Mouse (Mus musculus) hindbrain, embryonic 15.5 days (tissue): ENCODE data around the gene Wdr95. TPM values are rescaled to one million over a fixed set of nuclear protein-coding genes. Genes with fewer than 3 reads are reported as not detected.
A peak's percentile ranks its signal among the peaks of the same experiment; 100 is the strongest.

Experiments used
- ATAC-seq: fragments of 200-750 bp; cut with Nextera tagmentation; 2 replicates; pipeline ENCODE4 v1.8.0; 2017; ENCODE audit warnings: low read depth, moderate number of reproducible peaks, moderate TSS enrichment; ENCODE audit not compliant: low FRiP score
- H3K27ac ChIP-seq: fragments of 300-500 bp; sonication (generic); replicated peaks from 2 replicates; pipeline ENCODE4 v1.5.1; 2015; ENCODE audit warnings: mild to moderate bottlenecking, inconsistent platforms
- H3K27me3 ChIP-seq: fragments of 300-500 bp; sonication (generic); 2 replicates; pipeline ENCODE4 v1.6.1; 2015; ENCODE audit warnings: control low read depth, inconsistent platforms
- H3K36me3 ChIP-seq: fragments of 300-500 bp; sonication (generic); 2 replicates; pipeline ENCODE4 v1.6.1; 2015; ENCODE audit warnings: control low read depth, inconsistent platforms
- H3K4me1 ChIP-seq: fragments of 300-500 bp; sonication (generic); replicated peaks from 2 replicates; pipeline ENCODE4 v1.6.1; 2015; ENCODE audit warnings: control low read depth, inconsistent platforms
- H3K4me2 ChIP-seq: fragments of 300-500 bp; sonication (generic); 2 replicates; pipeline ENCODE4 v1.6.1; 2015; ENCODE audit warnings: moderate library complexity, mild to moderate bottlenecking, inconsistent platforms
- H3K4me3 ChIP-seq: fragments of 300-500 bp; sonication (generic); 2 replicates; pipeline ENCODE4 v1.5.1; 2015; ENCODE audit warnings: mild to moderate bottlenecking, inconsistent platforms
- H3K9ac ChIP-seq: fragments of 300-500 bp; sonication (generic); 2 replicates; pipeline ENCODE4 v1.6.1; 2015; ENCODE audit warnings: inconsistent platforms
- H3K9me3 ChIP-seq: fragments of 300-500 bp; sonication (generic); 2 replicates; pipeline ENCODE4 v1.6.1; 2016; ENCODE audit warnings: control low read depth, inconsistent platforms
- WGBS: fragments of 180-500 bp; shearing (Covaris S2); methylation state at CpG from one replicate; pipeline ENCODE4 v1.1.7; 2015; 5-methylcytosine and 5-hydroxymethylcytosine counted together
- polyA plus RNA-seq: library from polyadenylated mRNA; unstranded; fragments of >200 nt; fragmentation: Nextera tagmentation; extraction: Ambion mirVana; gene quantifications from 2 replicates; pipeline ENCODE4 v1.2.1, GENCODE M21; 2015

The Wdr95 gene
- polyA plus RNA-seq, 1 experiment from 2014 or later = 0.13 TPM

DNA sequence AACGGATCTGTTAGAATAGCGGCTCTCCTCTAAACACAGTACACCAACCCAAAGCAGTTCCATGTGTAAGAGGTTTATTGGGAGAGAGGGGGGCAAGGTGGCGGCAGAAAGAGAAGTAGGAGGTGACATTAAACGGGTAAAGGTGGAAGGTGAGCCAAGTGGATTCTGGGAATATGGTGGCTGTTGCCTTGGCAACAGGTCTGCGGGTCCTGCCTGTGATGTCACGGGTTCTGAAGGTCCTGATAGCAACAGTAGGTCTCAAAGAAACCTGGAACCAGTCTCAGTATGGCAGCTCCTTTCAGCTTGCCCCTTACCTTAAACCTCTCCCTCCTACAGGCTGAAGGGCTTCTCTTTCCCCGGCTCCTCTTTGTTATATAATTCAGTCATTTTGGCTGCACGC, 25.9 kb downstream of the Wdr95 start:
- no peaks in the 10 kb centered on the region for H3K4me1 ChIP-seq
- no peak overlapping the region for H3K4me2 ChIP-seq
- no peaks in the 10 kb centered on the region for H3K27me3 ChIP-seq
- no peaks in the 10 kb centered on the region for H3K9me3 ChIP-seq
- no peak overlapping the region for H3K27ac ChIP-seq
- H3K9ac ChIP-seq = no peak overlapping the region
- ATAC-seq = no peak
- 92% methylated on average over 8 of the region's 8 CpGs for WGBS
- no peaks in the 10 kb centered on the region for H3K36me3 ChIP-seq
- H3K4me3 ChIP-seq = no peak overlapping the region

DNA sequence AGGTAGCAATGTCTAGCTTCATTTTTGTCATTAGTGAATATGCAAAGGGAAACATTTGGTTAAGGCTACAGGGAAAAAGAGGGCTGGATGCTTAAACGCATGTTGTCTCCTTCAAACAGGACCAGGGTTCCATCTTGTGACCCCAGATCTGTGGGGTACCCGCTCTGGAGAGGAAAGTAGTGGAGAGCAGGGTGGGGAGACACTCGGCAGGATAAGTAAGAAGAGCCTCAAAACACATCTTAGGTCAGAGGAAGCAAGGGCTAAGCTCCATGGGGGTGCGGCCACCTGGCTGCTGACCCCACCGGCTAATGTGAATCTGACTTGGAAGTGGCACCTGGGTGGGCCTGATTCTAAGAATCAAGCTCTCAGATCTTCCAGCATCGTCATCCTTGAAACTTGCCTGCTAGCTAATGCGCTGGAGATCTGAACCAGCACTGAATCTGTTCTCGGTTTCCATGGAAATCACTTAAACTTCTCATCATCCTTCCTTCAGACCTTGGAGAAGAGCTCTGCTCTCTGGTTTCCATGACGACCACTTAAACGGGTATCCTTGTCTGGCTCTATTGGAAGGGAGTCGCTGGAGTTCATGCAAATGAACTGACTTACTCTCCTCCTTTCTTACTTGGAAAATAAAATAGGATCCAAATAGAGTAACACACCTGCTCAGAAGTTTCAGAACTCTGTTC, 32.6 kb downstream of the Wdr95 start:
- ATAC-seq = peak; percentile 89
- H3K27me3 ChIP-seq = no peaks in the 10 kb centered on the region
- WGBS = 31% methylated on average over 11 of the region's 11 CpGs
- H3K27ac ChIP-seq = peak overlapping the region; percentile 78
- peaks cover 33% of the 10 kb centered on the region for H3K4me1 ChIP-seq
- no peaks in the 10 kb centered on the region for H3K9me3 ChIP-seq
- no peak overlapping the region for H3K4me3 ChIP-seq
- H3K36me3 ChIP-seq = no peaks in the 10 kb centered on the region
- H3K4me2 ChIP-seq = 0 out of 2 replicates have a peak overlapping the region, but pooled peaks have one; percentile 19
- H3K9ac ChIP-seq = no peak overlapping the region

DNA sequence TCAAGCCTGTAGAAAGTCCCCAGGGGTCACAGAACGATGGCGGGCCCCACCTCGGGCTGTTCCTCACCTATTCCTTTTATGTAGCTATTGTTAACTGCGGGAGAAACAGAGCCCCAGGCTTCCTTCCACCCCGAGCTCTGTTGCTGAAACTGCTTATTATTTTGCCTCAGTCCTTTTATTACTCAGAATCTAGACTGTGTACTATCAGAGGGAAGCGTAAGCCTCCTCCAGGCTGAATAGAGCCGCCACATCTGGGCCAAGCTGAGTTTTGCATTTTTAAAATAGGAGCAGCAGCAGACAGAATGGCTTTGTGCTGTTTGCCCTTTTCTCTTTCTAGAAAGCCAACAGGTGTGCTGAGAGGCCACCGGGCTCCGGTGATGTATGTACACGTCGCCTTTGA, 37.5 kb downstream of the Wdr95 start:
- ATAC-seq = no peak
- H3K4me1 ChIP-seq = peaks cover 27% of the 10 kb centered on the region
- H3K9me3 ChIP-seq = no peaks in the 10 kb centered on the region
- H3K9ac ChIP-seq = no peak overlapping the region
- no peaks in the 10 kb centered on the region for H3K27me3 ChIP-seq
- H3K4me3 ChIP-seq = no peak overlapping the region
- no peak overlapping the region for H3K4me2 ChIP-seq
- no peaks in the 10 kb centered on the region for H3K36me3 ChIP-seq
- WGBS = 39% methylated on average over 11 of the region's 11 CpGs
- H3K27ac ChIP-seq = 0 out of 2 replicates have a peak overlapping the region, but pooled peaks have one; percentile 6

DNA sequence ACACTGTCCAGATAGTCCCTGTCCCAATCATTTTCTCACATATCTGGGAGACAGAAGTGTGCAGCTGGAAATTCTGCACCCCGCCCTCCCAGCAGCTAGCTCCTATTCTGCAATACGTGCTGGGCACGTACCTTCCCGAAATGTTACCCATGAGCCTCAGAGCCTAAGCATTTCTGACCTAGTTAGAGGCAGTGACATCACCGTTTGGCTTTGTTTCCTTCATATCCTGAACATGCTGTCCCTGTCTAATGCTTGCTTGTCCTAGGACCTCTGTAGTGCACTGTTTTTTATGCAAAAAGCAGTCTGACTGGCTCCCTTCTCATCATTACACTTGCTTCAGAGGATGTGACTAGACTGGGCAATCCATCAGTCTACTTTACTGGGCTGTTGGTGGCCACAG, 38.5 kb downstream of the Wdr95 start:
- no peaks in the 10 kb centered on the region for H3K27me3 ChIP-seq
- H3K9me3 ChIP-seq = no peaks in the 10 kb centered on the region
- no peak overlapping the region for H3K4me3 ChIP-seq
- no peak overlapping the region for H3K9ac ChIP-seq
- ATAC-seq = no peak
- no peak overlapping the region for H3K27ac ChIP-seq
- H3K36me3 ChIP-seq = no peaks in the 10 kb centered on the region
- H3K4me1 ChIP-seq = peaks cover 18% of the 10 kb centered on the region
- 77% methylated on average over 5 of the region's 5 CpGs for WGBS
- H3K4me2 ChIP-seq = no peak overlapping the region

DNA sequence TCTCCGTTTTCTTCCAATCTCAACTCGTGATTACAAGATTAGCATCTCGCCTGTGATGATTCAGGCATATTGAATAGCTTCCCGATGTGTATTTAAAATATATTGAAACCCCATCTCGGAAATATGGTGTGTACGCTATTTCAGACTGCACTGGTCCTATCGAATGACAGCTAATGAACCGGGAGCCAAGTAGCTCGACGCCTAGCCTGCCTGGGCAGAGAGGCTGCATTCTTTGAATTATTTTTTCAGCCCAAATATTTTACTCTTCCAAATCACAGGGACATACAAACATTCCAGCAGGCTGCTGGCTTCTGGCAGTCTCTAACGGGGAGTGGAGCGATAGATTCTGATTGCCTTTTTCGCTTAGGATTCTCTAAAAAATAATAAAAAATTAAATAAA, 40.5 kb downstream of the Wdr95 start:
- Histone ChIP-seq H3K4me3 (no peak overlapping the region), H3K27me3 (no peaks in the 10 kb centered on the region), H3K27ac (no peak overlapping the region), H3K4me2 (no peak overlapping the region), H3K9ac (no peak overlapping the region), H3K36me3 (no peaks in the 10 kb centered on the region), H3K9me3 (no peaks in the 10 kb centered on the region), H3K4me1 (peaks cover 14% of the 10 kb centered on the region)
- WGBS = 85% methylated on average over 13 of the region's 13 CpGs
- ATAC-seq = no peak

DNA sequence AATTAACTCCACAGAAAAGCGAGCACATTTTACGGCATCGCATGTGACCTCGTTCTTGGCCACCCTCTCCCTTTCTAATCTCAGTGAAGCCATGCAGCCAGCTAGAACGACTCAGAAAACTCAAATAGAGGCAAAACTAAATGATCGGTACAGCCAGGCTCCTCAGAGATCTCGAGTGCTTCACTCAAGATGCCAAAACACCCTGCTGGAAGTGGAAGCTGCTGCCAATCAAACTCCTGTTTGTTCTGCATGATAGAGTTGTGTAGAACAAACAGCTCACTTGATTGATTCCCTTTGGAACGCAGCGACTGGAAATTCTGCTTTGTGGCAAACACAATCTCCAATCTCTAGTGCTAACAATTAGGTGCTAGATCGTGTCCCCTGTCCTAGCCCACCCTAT, 48.5 kb downstream of the Wdr95 start:
- H3K4me2 ChIP-seq = no peak overlapping the region
- no peaks in the 10 kb centered on the region for H3K27me3 ChIP-seq
- ATAC-seq = no peak
- H3K9me3 ChIP-seq = no peaks in the 10 kb centered on the region
- peak overlapping the region; percentile 46; the same call in 1 of the 2 replicates for H3K27ac ChIP-seq
- WGBS = 45% methylated on average over 10 of the region's 10 CpGs
- no peak overlapping the region for H3K9ac ChIP-seq
- no peaks in the 10 kb centered on the region for H3K36me3 ChIP-seq
- peaks cover 12% of the 10 kb centered on the region for H3K4me1 ChIP-seq
- no peak overlapping the region for H3K4me3 ChIP-seq

DNA sequence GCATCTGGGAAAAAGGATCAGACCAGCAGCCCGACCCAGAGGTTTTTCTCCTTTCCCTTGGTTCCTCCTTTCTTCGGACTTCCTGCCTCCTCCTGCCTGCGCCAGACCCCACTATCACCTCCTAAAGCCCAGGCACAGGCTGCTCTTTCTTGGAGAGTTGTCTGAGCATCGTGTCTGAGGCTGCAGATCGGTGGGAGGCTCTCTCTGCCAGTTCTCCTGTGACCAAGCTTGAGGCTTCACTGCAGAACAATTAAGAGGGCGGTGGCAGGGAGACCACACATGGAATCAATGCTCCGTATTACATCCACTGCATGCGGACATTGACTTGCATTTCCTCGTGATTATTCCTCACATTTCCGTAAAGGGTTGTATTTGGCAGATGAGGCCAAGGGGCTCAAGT, 49.0 kb downstream of the Wdr95 start:
- Histone ChIP-seq H3K4me3 (no peak overlapping the region), H3K9me3 (no peaks in the 10 kb centered on the region), H3K9ac (no peak overlapping the region), H3K36me3 (no peaks in the 10 kb centered on the region), H3K4me1 (peaks cover 12% of the 10 kb centered on the region), H3K27me3 (no peaks in the 10 kb centered on the region), H3K4me2 (no peak overlapping the region), H3K27ac (peak overlapping the region; percentile 46; the same call in 1 of the 2 replicates)
- WGBS = 26% methylated on average over 10 of the region's 10 CpGs
- no peak; the same call in 1 of the 2 replicates for ATAC-seq

DNA sequence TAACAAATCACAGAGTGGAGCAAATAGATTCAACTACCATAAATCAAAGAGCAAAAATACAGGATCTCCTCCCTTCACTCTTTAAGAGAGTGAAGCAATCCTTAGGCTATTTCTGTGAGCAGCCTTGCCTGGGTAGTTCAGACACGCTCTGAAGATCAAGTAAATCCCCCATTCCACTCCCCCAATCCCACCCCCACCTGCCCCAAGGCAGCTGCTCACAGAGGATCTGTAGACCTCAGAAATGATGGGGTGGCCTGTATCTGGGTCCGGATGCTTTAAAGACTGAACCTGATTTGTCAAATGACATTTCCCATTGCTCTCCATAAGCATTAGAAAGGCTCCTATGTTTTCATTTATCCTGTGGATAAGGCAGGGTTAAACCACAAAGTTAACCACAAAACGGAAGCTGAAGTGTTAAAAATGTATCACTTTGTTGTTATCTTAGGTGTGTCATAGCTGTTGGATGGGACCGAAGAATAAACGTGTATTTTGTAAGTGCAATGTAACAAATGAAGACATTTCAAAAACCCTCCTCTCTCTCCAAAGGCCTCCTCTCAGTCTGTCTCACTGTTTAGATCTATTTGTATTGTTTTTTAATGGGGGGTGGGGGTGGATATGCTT, 54.3 kb downstream of the Wdr95 start:
- no peaks in the 10 kb centered on the region for H3K9me3 ChIP-seq
- 75% methylated on average over 5 of the region's 5 CpGs for WGBS
- H3K4me1 ChIP-seq = peaks cover 11% of the 10 kb centered on the region
- no peak overlapping the region for H3K27ac ChIP-seq
- no peaks in the 10 kb centered on the region for H3K36me3 ChIP-seq
- ATAC-seq = no peak
- H3K4me3 ChIP-seq = no peak overlapping the region
- no peak overlapping the region for H3K4me2 ChIP-seq
- no peak overlapping the region for H3K9ac ChIP-seq
- no peaks in the 10 kb centered on the region for H3K27me3 ChIP-seq

DNA sequence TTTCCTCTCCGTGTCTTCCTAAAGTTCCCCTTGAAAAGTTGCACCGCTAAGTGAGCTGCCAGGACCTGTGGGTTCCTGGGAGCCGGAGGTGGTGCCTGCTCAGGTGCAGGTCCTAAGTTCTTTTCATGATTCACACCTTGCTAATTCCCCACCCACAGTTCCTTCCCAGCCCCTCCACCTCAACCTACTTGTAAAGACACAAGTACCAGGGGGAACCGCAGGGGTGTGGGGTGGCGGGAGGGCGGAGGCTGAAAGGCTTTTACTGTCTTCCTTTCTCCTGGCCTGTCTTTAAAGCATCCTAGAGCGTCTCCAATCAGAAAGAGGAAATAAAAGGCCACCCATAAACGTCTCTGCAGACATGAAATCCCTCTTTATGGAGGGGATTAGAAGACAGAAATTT, 55.0 kb downstream of the Wdr95 start:
- H3K4me2 ChIP-seq = no peak overlapping the region
- ATAC-seq = no peak
- no peak overlapping the region for H3K4me3 ChIP-seq
- no peak overlapping the region for H3K9ac ChIP-seq
- H3K4me1 ChIP-seq = peaks cover 9% of the 10 kb centered on the region; the same call in 1 of the 2 replicates
- 37% methylated on average over 8 of the region's 8 CpGs for WGBS
- no peaks in the 10 kb centered on the region for H3K9me3 ChIP-seq
- no peaks in the 10 kb centered on the region for H3K36me3 ChIP-seq
- no peak overlapping the region for H3K27ac ChIP-seq
- H3K27me3 ChIP-seq = no peaks in the 10 kb centered on the region

DNA sequence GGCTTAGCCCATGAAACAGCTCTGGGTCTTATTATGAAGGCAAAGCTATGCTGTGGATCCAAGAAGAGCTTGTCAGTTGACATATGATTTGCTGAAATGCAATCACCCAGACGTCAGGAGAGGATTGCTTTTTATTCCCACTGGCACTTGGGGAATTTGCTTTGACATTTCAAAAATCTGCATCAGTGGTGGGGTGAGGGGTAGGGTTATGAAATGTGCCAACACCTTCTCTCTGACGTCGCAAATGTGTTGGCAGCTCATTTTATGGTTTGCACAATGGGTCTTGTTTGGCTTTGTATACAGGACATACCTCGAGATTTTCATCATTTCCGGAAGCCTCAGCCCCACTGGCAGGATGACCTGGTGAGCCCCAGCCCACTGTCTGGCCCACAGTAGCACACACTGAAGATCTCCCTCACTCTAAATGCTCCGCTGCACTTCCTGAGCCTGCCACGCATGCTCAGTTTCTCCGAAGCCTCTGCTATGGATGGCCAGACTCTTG, 55.7 kb downstream of the Wdr95 start:
- Histone ChIP-seq H3K9me3 (no peaks in the 10 kb centered on the region), H3K36me3 (no peaks in the 10 kb centered on the region), H3K4me1 (peaks cover 9% of the 10 kb centered on the region; the same call in 1 of the 2 replicates), H3K27ac (no peak overlapping the region), H3K4me2 (no peak overlapping the region), H3K4me3 (no peak overlapping the region), H3K9ac (no peak overlapping the region), H3K27me3 (no peaks in the 10 kb centered on the region)
- 69% methylated on average over 8 of the region's 8 CpGs for WGBS
- peak; percentile 27; the same call in 1 of the 2 replicates for ATAC-seq

DNA sequence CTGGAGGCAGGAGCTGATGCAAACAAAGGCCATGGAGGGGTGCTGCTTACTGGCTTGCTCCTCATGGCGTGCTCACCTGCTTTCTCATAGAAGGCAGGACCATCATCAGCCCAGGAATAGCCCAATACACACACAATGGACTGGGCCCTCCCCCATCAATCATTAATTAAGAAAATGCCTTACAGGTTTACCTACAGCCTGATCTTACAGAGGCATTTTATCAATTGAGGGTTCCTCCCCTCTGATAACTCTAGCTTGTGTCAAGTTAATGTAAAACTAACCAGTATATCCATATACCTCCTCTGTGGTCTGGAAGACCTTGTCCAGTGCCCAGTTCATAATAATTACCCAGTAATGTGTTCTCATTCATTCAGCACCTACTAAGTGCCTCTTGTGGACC, 56.8 kb downstream of the Wdr95 start:
- Histone ChIP-seq H3K27me3 (no peaks in the 10 kb centered on the region), H3K4me1 (peaks cover 9% of the 10 kb centered on the region; the same call in 1 of the 2 replicates), H3K4me3 (no peak overlapping the region), H3K9ac (no peak overlapping the region), H3K4me2 (no peak overlapping the region), H3K9me3 (no peaks in the 10 kb centered on the region), H3K36me3 (no peaks in the 10 kb centered on the region), H3K27ac (no peak overlapping the region)
- ATAC-seq = no peak
- 93% methylated on average over 1 of the region's 1 CpGs for WGBS

DNA sequence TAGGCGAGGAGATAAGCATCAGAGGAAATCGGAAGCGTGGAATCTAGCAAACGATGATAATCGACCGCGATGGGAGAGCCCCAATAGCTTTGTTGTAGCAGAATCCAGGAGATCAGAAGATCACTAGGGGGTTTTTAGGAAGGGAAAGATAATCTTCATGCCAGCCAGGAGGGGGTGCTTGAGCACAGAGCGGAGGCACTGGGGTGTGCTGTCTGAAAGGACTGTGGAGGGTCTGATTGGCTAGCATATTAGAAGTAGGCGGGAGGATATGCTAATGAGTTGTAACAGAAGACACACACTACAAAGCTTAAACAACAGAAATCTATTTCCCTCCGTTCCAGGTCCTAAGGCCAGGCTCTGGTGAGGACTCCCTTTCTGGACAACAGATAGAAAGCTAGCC, 57.4 kb downstream of the Wdr95 start:
- no peak overlapping the region for H3K4me3 ChIP-seq
- no peak overlapping the region for H3K4me2 ChIP-seq
- peaks cover 9% of the 10 kb centered on the region; the same call in 1 of the 2 replicates for H3K4me1 ChIP-seq
- H3K36me3 ChIP-seq = no peaks in the 10 kb centered on the region
- no peak overlapping the region for H3K27ac ChIP-seq
- H3K27me3 ChIP-seq = no peaks in the 10 kb centered on the region
- no peak overlapping the region for H3K9ac ChIP-seq
- 62% methylated on average over 10 of the region's 10 CpGs for WGBS
- no peaks in the 10 kb centered on the region for H3K9me3 ChIP-seq
- ATAC-seq = no peak
